Mouse (Mus musculus): ENCODE results near the gene Zdhhc11.

Gene Zdhhc11

GRCm38 (mm10) chr13:73963551-73963950 lies at the start of gene Zdhhc11:
Gene Zdhhc11, plus strand, starts transcription at chr13:73963851.
- Histone ChIP-seq H3K36me3 (ENCODE audit: control insufficient read depth, insufficient read depth, low read length, poor library complexity, severe bottlenecking) (peaks cover 5% of the 10 kb centered on the region), H3K27me3 (ENCODE audit: control insufficient read depth, insufficient read depth, low read length, poor library complexity, severe bottlenecking) (no peaks in the 10 kb centered on the region)
- DNase-seq (ENCODE audit: low read depth, low spot score): no peak

- no peak for DNase-seq (ENCODE audit: low read depth, low spot score)
- H3K36me3 ChIP-seq (ENCODE audit: control insufficient read depth, insufficient read depth, low read length, poor library complexity, severe bottlenecking): no peaks in the 10 kb centered on the region
- H3K27me3 ChIP-seq (ENCODE audit: control insufficient read depth, insufficient read depth, low read length, poor library complexity, severe bottlenecking): no peaks in the 10 kb centered on the region
These were observed 31.4 kb upstream of the Zdhhc11 start for GRCm38 (mm10) chr13:73932201-73932600.

- DNase-seq (ENCODE audit: low read depth, low spot score): no peak
- peaks cover under 1% of the 10 kb centered on the region; the same call in 1 of the 2 replicates for H3K36me3 ChIP-seq (ENCODE audit: control insufficient read depth, insufficient read depth, low read length, poor library complexity, severe bottlenecking)
- no peaks in the 10 kb centered on the region for H3K27me3 ChIP-seq (ENCODE audit: control insufficient read depth, insufficient read depth, low read length, poor library complexity, severe bottlenecking)
These were observed 26.7 kb upstream of the Zdhhc11 start for GRCm38 (mm10) chr13:73936938-73937320.

DNA sequence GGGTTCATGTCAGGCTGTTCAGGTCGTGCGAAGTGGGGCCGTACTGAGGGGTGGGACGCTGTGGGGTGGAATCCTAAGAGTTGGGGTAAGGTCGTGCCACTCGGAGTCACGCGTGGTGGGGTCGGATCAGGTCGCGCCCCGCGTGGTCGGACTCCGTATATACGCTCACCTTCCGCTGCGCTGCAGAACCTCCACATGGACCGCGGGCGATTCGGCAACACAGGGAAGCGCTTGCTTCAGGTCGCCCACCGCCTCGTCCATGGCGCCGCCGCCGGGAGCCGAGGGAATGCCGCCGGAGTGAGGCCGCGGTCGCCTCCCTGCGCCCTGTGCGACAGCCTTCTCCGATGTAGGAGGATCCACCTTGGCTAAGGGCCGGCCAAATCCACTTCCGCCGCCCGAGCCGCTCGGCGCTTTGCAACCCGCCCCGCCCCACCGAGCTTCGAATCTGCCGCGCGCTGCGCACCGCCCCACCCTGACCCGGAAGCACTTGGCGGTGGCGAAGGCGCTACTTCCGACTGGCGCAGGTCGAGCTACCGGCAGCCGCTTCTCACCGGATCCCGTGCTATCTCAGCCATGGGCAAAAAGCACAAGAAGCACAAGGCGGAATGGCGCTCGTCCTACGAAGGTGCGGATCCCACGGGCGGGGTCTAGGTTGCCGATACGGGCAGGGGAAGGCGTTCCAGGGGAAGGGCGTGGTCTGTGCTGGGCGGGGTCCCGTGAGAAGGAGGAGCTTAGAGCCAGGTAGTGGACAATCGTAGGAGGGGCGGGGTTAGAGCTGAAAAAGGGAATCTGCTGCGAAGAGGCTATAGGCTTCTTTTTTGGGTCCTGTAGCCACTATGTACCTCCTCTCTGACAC lies 26.1 kb upstream of the Zdhhc11 start, which contains the start of the genes Trip13 and Brd9:
Gene Trip13, minus strand, starts transcription at position 464 of the 856 bp plus-strand sequence.
Gene Brd9, plus strand, starts transcription at position 491 of the 856 bp plus-strand sequence.
- peaks cover 6% of the 10 kb centered on the region; the same call in 1 of the 2 replicates for H3K36me3 ChIP-seq (ENCODE audit: control insufficient read depth, insufficient read depth, low read length, poor library complexity, severe bottlenecking)
- H3K27me3 ChIP-seq (ENCODE audit: control insufficient read depth, insufficient read depth, low read length, poor library complexity, severe bottlenecking): no peaks in the 10 kb centered on the region
- peak; percentile 95 for DNase-seq (ENCODE audit: low read depth, low spot score)

GRCm38 (mm10) chr13:73938177-73938560 lies 25.5 kb upstream of the Zdhhc11 start:
- Histone ChIP-seq H3K27me3 (ENCODE audit: control insufficient read depth, insufficient read depth, low read length, poor library complexity, severe bottlenecking) (no peaks in the 10 kb centered on the region), H3K36me3 (ENCODE audit: control insufficient read depth, insufficient read depth, low read length, poor library complexity, severe bottlenecking) (peaks cover 9% of the 10 kb centered on the region; the same call in 1 of the 2 replicates)
- DNase-seq (ENCODE audit: low read depth, low spot score): no peak

DNA sequence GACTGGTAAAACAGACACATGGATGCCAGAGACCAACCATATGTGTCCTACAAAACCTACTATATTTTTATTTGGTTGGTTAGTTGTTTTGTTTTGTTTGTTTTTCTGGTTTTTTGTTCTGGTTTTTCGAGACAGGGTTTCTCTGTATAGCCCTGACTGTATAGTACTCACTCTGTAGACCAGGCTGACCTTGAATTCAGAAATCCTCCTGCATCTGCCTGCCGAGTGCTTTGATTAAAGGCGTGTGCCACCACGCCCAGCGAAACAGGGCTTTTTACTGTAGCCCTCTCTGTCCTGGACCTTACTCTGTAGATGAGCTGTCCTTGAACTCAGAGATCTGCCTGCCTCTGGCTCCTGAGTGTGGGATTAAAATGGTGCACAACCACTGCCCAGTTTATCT lies 24.6 kb upstream of the Zdhhc11 start:
- DNase-seq (ENCODE audit: low read depth, low spot score): no peak
- Histone ChIP-seq H3K27me3 (ENCODE audit: control insufficient read depth, insufficient read depth, low read length, poor library complexity, severe bottlenecking) (no peaks in the 10 kb centered on the region), H3K36me3 (ENCODE audit: control insufficient read depth, insufficient read depth, low read length, poor library complexity, severe bottlenecking) (peaks cover 11% of the 10 kb centered on the region; the same call in 1 of the 2 replicates)

GRCm38 (mm10) chr13:73944606-73945005 lies 19.0 kb upstream of the Zdhhc11 start:
- no peaks in the 10 kb centered on the region for H3K27me3 ChIP-seq (ENCODE audit: control insufficient read depth, insufficient read depth, low read length, poor library complexity, severe bottlenecking)
- peaks cover 21% of the 10 kb centered on the region for H3K36me3 ChIP-seq (ENCODE audit: control insufficient read depth, insufficient read depth, low read length, poor library complexity, severe bottlenecking)
- no peak for DNase-seq (ENCODE audit: low read depth, low spot score)

GRCm38 (mm10) chr13:73953551-73954130 lies 10.0 kb upstream of the Zdhhc11 start:
- DNase-seq (ENCODE audit: low read depth, low spot score): no peak
- Histone ChIP-seq H3K27me3 (ENCODE audit: control insufficient read depth, insufficient read depth, low read length, poor library complexity, severe bottlenecking) (no peaks in the 10 kb centered on the region), H3K36me3 (ENCODE audit: control insufficient read depth, insufficient read depth, low read length, poor library complexity, severe bottlenecking) (peaks cover 3% of the 10 kb centered on the region)

DNA sequence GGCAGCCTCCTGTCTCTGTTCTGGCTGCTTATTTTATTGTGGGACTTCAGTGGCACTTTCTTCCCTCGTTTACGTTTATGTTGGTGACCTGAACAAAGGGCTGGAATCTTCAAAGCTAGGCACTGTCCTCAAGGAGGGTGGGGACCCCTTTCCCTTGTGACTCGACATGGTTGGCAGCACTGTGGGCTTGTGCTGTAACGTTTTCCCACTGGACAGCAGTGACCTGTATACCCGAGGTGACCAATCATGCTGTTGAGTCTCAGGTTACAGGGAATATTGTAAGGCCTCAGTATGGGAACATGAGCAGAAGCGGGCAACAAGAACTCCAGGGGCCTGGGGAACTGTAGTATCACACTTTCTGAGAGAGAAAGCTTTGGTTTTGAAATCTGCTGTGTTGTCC lies 9.0 kb upstream of the Zdhhc11 start:
- DNase-seq (ENCODE audit: low read depth, low spot score): no peak
- no peaks in the 10 kb centered on the region for H3K27me3 ChIP-seq (ENCODE audit: control insufficient read depth, insufficient read depth, low read length, poor library complexity, severe bottlenecking)
- H3K36me3 ChIP-seq (ENCODE audit: control insufficient read depth, insufficient read depth, low read length, poor library complexity, severe bottlenecking): peaks cover 7% of the 10 kb centered on the region

GRCm38 (mm10) chr13:73955531-73955930 lies 8.1 kb upstream of the Zdhhc11 start:
- no peaks in the 10 kb centered on the region for H3K27me3 ChIP-seq (ENCODE audit: control insufficient read depth, insufficient read depth, low read length, poor library complexity, severe bottlenecking)
- DNase-seq (ENCODE audit: low read depth, low spot score): no peak
- H3K36me3 ChIP-seq (ENCODE audit: control insufficient read depth, insufficient read depth, low read length, poor library complexity, severe bottlenecking): peaks cover 9% of the 10 kb centered on the region

- DNase-seq (ENCODE audit: low read depth, low spot score): no peak
- Histone ChIP-seq H3K36me3 (ENCODE audit: control insufficient read depth, insufficient read depth, low read length, poor library complexity, severe bottlenecking) (peaks cover 5% of the 10 kb centered on the region), H3K27me3 (ENCODE audit: control insufficient read depth, insufficient read depth, low read length, poor library complexity, severe bottlenecking) (no peaks in the 10 kb centered on the region)
These were observed 3.5 kb upstream of the Zdhhc11 start for GRCm38 (mm10) chr13:73960117-73960652.

DNA sequence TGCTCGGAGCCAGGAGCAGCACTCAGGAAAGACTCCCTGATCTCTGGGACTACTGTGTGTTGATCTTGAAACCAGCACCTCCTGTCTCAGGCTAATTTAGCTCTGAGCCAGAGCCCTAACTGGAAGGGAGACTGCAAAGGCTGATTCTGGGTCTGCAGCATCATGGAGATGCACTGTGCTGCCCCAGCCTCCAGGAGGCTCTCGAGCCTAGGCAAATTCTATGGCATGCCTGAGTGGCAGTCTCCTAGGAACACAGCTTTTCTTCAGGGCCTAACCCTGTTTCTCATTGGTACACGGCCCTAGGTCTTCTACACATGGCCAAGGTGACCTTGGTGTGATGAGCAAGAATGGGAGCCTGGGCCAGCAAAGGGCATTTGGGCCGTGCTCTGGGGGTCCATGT lies 2.5 kb upstream of the Zdhhc11 start:
- Histone ChIP-seq H3K27me3 (ENCODE audit: control insufficient read depth, insufficient read depth, low read length, poor library complexity, severe bottlenecking) (no peaks in the 10 kb centered on the region), H3K36me3 (ENCODE audit: control insufficient read depth, insufficient read depth, low read length, poor library complexity, severe bottlenecking) (peaks cover 5% of the 10 kb centered on the region)
- DNase-seq (ENCODE audit: low read depth, low spot score): no peak

- Histone ChIP-seq H3K27me3 (ENCODE audit: control insufficient read depth, insufficient read depth, low read length, poor library complexity, severe bottlenecking) (no peaks in the 10 kb centered on the region), H3K36me3 (ENCODE audit: control insufficient read depth, insufficient read depth, low read length, poor library complexity, severe bottlenecking) (no peaks in the 10 kb centered on the region)
- peak; percentile 61 for DNase-seq (ENCODE audit: low read depth, low spot score)
These were observed 7.1 kb downstream of the Zdhhc11 start for GRCm38 (mm10) chr13:73970545-73971448.

DNA sequence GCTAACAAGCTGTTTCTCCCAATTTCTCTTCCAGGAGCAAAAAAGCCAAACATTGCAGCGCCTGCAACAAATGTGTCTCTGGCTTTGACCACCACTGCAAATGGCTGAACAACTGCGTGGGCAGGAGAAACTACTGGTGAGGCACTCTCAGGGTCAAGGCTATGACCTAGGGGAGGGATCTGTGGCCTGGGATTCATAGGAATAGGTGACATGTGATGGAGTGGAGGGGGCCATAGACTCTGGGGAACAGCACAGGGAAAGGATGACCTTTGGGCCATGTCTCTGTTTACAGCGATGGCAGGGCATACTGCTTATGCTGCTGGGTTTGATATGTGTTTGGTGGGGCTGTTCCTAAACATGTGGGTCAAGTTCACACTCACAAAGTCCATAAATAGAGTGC lies 10.9 kb downstream of the Zdhhc11 start:
- DNase-seq (ENCODE audit: low read depth, low spot score): no peak
- no peaks in the 10 kb centered on the region for H3K36me3 ChIP-seq (ENCODE audit: control insufficient read depth, insufficient read depth, low read length, poor library complexity, severe bottlenecking)

More for the DNA sequence above, 10.9 kb downstream of the Zdhhc11 start:
- H3K27me3 ChIP-seq (ENCODE audit: control insufficient read depth, insufficient read depth, low read length, poor library complexity, severe bottlenecking): no peaks in the 10 kb centered on the region

All from splenic B cell, adult 2 months (primary cell).